ENCODE assay signal across 9 mouse cellular contexts in the genomic region with DNA sequence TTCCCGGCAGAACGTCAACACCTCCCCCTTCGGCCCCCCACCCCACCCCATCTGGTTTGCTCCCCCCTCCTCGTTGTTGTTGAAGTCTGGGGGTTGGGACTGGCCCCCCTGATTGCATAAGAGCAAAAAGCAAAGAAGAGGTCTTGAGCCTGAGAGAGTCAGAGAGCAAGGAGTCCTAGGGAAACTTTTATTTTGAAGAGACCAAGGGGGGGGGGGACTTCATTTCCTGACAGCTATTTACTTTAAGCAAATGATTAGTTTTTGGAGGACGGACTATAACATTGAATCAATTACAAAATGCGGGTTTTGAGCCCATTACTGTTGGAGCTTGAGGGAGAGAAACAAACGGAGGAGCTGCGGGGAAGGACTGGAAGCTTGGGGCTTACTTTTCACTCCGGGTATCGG. TPM values are rescaled to one million over a fixed set of nuclear protein-coding genes. Genes with fewer than 3 reads are reported as not detected.
DNase-seq lines count a peak whose midpoint lies in the region; ATAC-seq lines count a peak whose summit lies in the region.
"Had no signal": no experiment of that assay in that cellular context is flagged by ENCODE, and none has a peak within 500 bp of the region (broad histone marks: within the 10 kb centered on the region; RNA-seq: fewer than 3 reads in every experiment).

A gene (plus strand): TSS at position 272 of the 405 bp plus-strand sequence.

- no peak for ATAC-seq in forebrain, embryonic 13.5 days
- ATAC-seq in midbrain, embryonic 13.5 days, result no peak

- 2% methylated on average over 10 of the region's 10 CpGs for WGBS in forebrain, embryonic 13.5 days
- under 1% methylated on average over 10 of the region's 10 CpGs for WGBS in midbrain, embryonic 13.5 days

- no peak for DNase-seq in left cerebral cortex, adult 18-20 months (ENCODE audit: low spot score in 2 of 2)
- no peak for DNase-seq in left cerebral cortex, adult 11 months (ENCODE audit: low spot score)
- no peak for DNase-seq in heart, postnatal 25 days (ENCODE audit: low spot score)
- DNase-seq in left cerebral cortex, postnatal 14 days (ENCODE audit: low spot score in 2 of 2), result no peak
- no peak for DNase-seq in ovary, adult 18-20 months (ENCODE audit: low spot score)
- no peak for DNase-seq in natural killer cell, adult 2 months (ENCODE audit: low spot score in 2 of 2)

- no peak within 1 kb of the TSS for H3K9ac ChIP-seq in forebrain, embryonic 13.5 days
- no peak within 1 kb of the TSS for H3K9ac ChIP-seq in midbrain, embryonic 13.5 days (replicated peaks)

- H3K36me3 ChIP-seq in forebrain, embryonic 13.5 days (ENCODE audit: poor library complexity, severe bottlenecking), result no peaks in the 10 kb centered on the region
- no peaks in the 10 kb centered on the region for H3K36me3 ChIP-seq in midbrain, embryonic 13.5 days

- H3K9me3 ChIP-seq in forebrain, embryonic 13.5 days (replicated peaks), result no peaks in the 10 kb centered on the region
- H3K9me3 ChIP-seq in midbrain, embryonic 13.5 days, result no peaks in the 10 kb centered on the region

- peaks cover 69% of the 10 kb centered on the region for H3K4me1 ChIP-seq in forebrain, embryonic 13.5 days
- peaks cover 67% of the 10 kb centered on the region for H3K4me1 ChIP-seq in midbrain, embryonic 13.5 days (replicated peaks)

- H3K27ac ChIP-seq in forebrain, embryonic 13.5 days, result no peak within 1 kb of the TSS
- no peak within 1 kb of the TSS for H3K27ac ChIP-seq in midbrain, embryonic 13.5 days

- peak within 1 kb of the TSS; percentile 54 for H3K4me2 ChIP-seq in forebrain, embryonic 13.5 days
- H3K4me2 ChIP-seq in midbrain, embryonic 13.5 days (replicated peaks), result peak within 1 kb of the TSS; percentile 35

- H3K27me3 ChIP-seq in forebrain, embryonic 13.5 days, result peaks cover 96% of the 10 kb centered on the region
- H3K27me3 ChIP-seq in midbrain, embryonic 13.5 days, result peaks cover 95% of the 10 kb centered on the region

- peak within 1 kb of the TSS; percentile 28 for H3K4me3 ChIP-seq in forebrain, embryonic 13.5 days
- H3K4me3 ChIP-seq in midbrain, embryonic 13.5 days (replicated peaks), result peak within 1 kb of the TSS; percentile 23

- intact Hi-C loops in heart, postnatal 25 days (cut with DNase I), result loop anchor here (10.0 kb wide), 3 partner anchors 447 to 1087 kb away; a partner anchor contains a TSS
- intact Hi-C loops in left cerebral cortex, postnatal 14 days (cut with DNase I), result loop anchor here (5.0 to 10.0 kb wide), 5 partner anchors 75 to 1465 kb away; a partner anchor contains a TSS

RNA-seq across cellular contexts. Expression of the gene that starts here (rescaled TPM):
- 10 to 100 TPM; 29.3 to 30.0 TPM for total RNA-seq in left cerebral cortex, adult 18-20 months (2021)
- 4.1 and 4.9 TPM in 2 replicates for polyA plus RNA-seq in forebrain, embryonic 13.5 days (2015; fragmentation: Nextera tagmentation; extraction: Ambion mirVana)
- 10 to 100 TPM; 31.8 to 32.3 TPM for total RNA-seq in heart, postnatal 25 days (2021)
- total RNA-seq in left cerebral cortex, postnatal 14 days (2021), result 10 to 100 TPM; 57.0 to 59.8 TPM
- 4.2 and 5.2 TPM in 2 replicates for polyA plus RNA-seq in midbrain, embryonic 13.5 days (2015; fragmentation: Nextera tagmentation; extraction: Ambion mirVana)
- total RNA-seq: hematopoietic stem cell, adult 5-6 weeks had no signal
